Mouse (Mus musculus): Measurements from ENCODE around the gene Ado. TPM values are rescaled to one million over a fixed set of nuclear protein-coding genes. Genes with fewer than 3 reads are reported as not detected.

The Ado gene
- total RNA-seq (2021), result 10 to 100 TPM; 32.9 to 34.1 TPM
- long read RNA-seq, experiment 1, full-length matches to known transcripts, result 15 of 15 reads
- long read RNA-seq, experiment 1, partial matches to known transcripts, result 0 of 15 reads
- long read RNA-seq, experiment 1, other reads (novel, unspliced or antisense), result 0 of 15 reads
- long read RNA-seq, experiment 2, full-length matches to known transcripts, result 27 of 27 reads
- long read RNA-seq, experiment 2, partial matches to known transcripts, result 0 of 27 reads
- long read RNA-seq, experiment 2, other reads (novel, unspliced or antisense), result 0 of 27 reads

DNA sequence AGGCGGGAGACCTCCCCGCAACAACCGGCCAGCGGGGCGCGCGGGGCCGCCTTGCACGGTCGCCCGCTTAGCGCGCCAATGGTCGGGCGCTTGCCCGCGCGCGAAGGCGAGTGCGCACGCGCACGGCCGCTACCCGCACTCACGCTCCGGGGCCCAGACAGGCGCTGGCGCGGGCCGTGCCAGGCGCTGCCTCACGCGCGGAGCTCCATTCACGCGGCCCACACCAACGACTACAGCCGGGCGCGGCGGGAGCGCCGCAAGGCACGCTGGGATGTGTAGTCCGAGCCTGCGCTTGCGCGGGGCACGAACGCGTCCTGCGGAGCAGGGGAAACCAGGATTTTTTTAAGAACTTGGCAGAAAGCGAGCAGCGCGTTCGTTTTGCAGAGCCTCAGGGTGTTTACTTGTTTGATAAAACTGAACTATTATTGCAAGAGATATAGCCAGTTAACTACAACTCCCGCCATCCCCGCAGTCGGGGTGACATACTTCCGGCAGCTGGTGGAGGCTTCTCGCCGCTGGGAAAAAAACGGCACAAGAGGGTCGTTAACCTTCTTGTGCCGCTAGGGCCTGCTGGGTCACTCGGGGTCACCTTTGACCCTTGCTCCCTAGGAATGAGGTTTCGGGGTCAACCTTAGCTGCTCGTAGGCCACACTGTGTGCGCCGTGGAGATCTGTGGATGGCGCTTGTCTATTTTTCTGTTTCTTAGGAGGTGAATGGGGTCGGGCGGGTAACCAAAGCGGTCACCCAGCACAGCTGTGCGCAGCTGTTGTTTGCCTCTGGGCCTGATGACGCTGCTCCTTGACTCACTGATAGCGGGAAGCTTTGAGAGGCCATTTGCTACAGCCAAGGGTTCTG, at the start of gene Ado:
Ado (minus strand) TSS at position 79 of the 855 bp plus-strand sequence.
- DNase-seq (ENCODE audit: low spot score in 2 of 2), result peak; percentile 94
- peak; percentile 47 for TF ChIP-seq CTCF (conservative IDR thresholded peaks at IDR 0.05)
- Histone ChIP-seq H3K4me3 (peak within 1 kb of the TSS; percentile 67), H3K27ac (peak within 1 kb of the TSS; percentile 95)

- H3K27ac ChIP-seq, result no peak overlapping the region
- DNase-seq (ENCODE audit: low spot score in 2 of 2), result no peak
- no peak overlapping the region for H3K4me3 ChIP-seq
- TF ChIP-seq CTCF (conservative IDR thresholded peaks at IDR 0.05), result no peak
Observed at GRCm38 (mm10) chr10:67595278-67595677, 46.5 kb upstream of the Ado start.

- H3K27ac ChIP-seq, result no peak overlapping the region
Observed at GRCm38 (mm10) chr10:67585873-67586610, 37.3 kb upstream of the Ado start.

DNA sequence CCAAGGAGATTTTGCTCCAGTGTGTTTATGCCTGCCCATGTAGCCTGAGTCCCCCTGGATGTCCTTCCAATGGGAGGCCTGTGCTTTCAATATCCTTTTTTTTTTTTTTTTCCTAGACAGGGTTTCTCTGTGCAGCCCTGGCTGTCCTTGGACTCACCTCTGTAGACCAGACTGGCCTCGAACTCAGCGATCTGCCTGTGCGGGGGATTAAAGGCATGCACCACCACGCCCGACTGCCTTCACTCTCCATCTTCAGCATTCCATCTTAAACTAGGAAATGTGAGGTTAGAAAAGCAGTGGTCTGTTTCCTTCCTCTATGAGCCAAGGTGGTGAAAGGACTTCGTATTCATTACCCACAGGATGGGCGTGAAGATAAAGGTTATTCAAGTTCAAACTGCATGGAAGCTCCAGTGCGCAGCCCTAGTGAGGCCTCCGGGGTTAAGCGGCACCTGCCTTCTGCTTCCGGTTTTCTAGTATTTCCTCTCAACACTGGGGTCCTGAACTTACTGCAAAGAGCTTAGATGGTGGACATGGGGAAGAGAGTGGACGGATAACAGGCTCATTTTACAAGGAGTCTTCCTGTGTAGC, 33.0 kb upstream of the Ado start:
- Histone ChIP-seq H3K4me3 (no peak overlapping the region), H3K27ac (no peak overlapping the region)
- DNase-seq (ENCODE audit: low spot score in 2 of 2), result no peak
- TF ChIP-seq CTCF (conservative IDR thresholded peaks at IDR 0.05), result no peak

More at GRCm38 (mm10) chr10:67585873-67586610, 37.3 kb upstream of the Ado start:
- TF ChIP-seq CTCF (conservative IDR thresholded peaks at IDR 0.05), result no peak
- no peak for DNase-seq (ENCODE audit: low spot score in 2 of 2)
- no peak overlapping the region for H3K4me3 ChIP-seq

GRCm38 (mm10) chr10:67579830-67580229, 31.1 kb upstream of the Ado start:
- H3K4me3 ChIP-seq, result no peak overlapping the region
- DNase-seq (ENCODE audit: low spot score in 2 of 2), result no peak
- no peak overlapping the region for H3K27ac ChIP-seq
- TF ChIP-seq CTCF (conservative IDR thresholded peaks at IDR 0.05), result no peak

- Histone ChIP-seq H3K27ac (no peak overlapping the region), H3K4me3 (no peak overlapping the region)
- DNase-seq (ENCODE audit: low spot score in 2 of 2), result no peak
- no peak for TF ChIP-seq CTCF (conservative IDR thresholded peaks at IDR 0.05)
Observed at GRCm38 (mm10) chr10:67573310-67573709, 24.6 kb upstream of the Ado start.

- Histone ChIP-seq H3K27ac (no peak overlapping the region), H3K4me3 (no peak overlapping the region)
- TF ChIP-seq CTCF (conservative IDR thresholded peaks at IDR 0.05), result no peak
- DNase-seq (ENCODE audit: low spot score in 2 of 2), result no peak
Observed at GRCm38 (mm10) chr10:67571443-67571842, 22.7 kb upstream of the Ado start.

DNA sequence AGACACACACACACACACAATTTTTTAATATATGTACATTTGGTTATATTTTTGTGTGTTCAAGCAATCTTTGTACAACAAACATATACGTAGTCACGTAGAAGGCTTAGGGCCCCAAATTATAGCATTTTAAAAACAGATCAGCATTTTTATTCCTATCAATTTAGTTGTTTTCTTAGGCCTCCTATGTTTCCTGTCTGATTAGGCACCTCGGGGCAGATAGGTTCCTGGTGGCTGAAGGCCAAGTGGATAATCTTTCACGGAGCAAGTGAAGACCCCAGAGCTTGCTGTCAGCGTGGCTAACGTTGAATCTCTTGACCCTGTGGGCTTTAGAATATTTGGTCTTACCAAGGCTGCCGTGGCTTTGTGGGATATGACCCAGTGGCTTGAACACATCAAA, 20.8 kb upstream of the Ado start:
- no peak for DNase-seq (ENCODE audit: low spot score in 2 of 2)
- no peak for TF ChIP-seq CTCF (conservative IDR thresholded peaks at IDR 0.05)
- Histone ChIP-seq H3K27ac (no peak overlapping the region), H3K4me3 (no peak overlapping the region)

GRCm38 (mm10) chr10:67566104-67566503, 17.3 kb upstream of the Ado start:
- DNase-seq (ENCODE audit: low spot score in 2 of 2), result no peak
- no peak overlapping the region for H3K27ac ChIP-seq
- no peak for TF ChIP-seq CTCF (conservative IDR thresholded peaks at IDR 0.05)
- H3K4me3 ChIP-seq, result no peak overlapping the region

DNA sequence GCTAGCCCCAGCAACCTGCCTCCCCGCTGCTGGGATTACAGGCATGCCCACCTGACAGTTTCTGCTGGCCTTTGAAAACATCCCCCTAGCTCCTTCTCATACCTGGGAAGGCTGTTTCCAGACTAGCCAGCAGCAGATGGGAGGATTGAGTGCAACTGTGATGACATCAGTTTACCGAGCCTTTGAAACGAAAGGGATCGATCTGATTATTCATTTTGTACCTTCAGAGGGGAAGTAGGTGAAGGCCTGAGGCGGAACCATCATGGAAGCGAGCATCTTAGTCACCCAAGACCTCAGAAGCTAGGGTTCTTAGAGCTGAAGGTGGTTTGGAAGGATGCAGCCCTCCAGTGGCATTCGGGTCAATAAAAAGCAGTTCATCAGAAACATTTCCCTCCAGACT, 15.8 kb upstream of the Ado start:
- H3K27ac ChIP-seq, result no peak overlapping the region
- no peak for DNase-seq (ENCODE audit: low spot score in 2 of 2)
- no peak for TF ChIP-seq CTCF (conservative IDR thresholded peaks at IDR 0.05)
- H3K4me3 ChIP-seq, result no peak overlapping the region

GRCm38 (mm10) chr10:67561185-67561584, 12.4 kb upstream of the Ado start:
- Histone ChIP-seq H3K4me3 (no peak overlapping the region), H3K27ac (no peak overlapping the region)
- no peak for TF ChIP-seq CTCF (conservative IDR thresholded peaks at IDR 0.05)
- DNase-seq (ENCODE audit: low spot score in 2 of 2), result no peak

DNA sequence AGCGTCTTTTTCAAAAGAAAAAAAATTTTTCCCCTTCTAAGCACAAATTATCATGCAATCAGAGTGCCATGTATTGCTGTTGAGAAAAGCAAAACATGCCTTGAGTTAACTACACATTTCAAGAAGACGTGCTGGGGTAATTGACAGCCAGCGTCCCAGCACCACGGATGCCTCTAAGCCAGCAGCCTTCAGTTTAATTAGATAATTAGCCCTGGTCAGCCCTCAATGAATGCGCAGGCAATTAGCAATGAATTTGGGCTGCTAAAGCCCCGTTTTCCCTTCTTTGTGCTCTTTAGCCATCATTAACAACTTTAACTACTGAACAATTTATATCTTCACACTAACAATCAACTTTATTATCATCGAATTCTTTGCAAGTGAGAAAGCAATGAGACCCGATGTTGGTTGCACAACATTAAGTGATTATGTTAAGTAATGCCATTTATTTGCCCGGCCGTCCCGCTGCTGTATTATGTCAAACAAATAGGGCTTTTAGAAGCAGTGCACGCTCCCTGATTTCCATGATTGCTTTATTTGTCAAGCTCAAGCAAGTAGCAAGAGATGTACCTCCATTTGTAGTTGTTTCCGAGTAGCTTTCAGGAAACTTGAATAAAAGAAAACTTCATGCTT, 11.1 kb upstream of the Ado start:
- Histone ChIP-seq H3K27ac (no peak overlapping the region), H3K4me3 (no peak overlapping the region)
- no peak for DNase-seq (ENCODE audit: low spot score in 2 of 2)
- TF ChIP-seq CTCF (conservative IDR thresholded peaks at IDR 0.05), result no peak

All from layer of hippocampus, adult 2 months (tissue).